Mouse (Mus musculus): ENCODE results near the gene Rbm46. TPM values are rescaled to one million over a fixed set of nuclear protein-coding genes. Genes with fewer than 3 reads are reported as not detected.

Gene Rbm46
- polyA plus RNA-seq, 1 experiment, result 0.03 TPM

GRCm38 (mm10) chr3:82809769-82810168, 66.5 kb downstream of the Rbm46 start:
- 53% methylated on average over 7 of the region's 7 CpGs for WGBS
- H3K4me3 ChIP-seq (ENCODE audit: insufficient read depth, low read depth, low read length), result no peak overlapping the region
- H3K27me3 ChIP-seq (replicated peaks; ENCODE audit: control insufficient read depth, insufficient read depth, low read length), result no peaks in the 10 kb centered on the region
- no peak overlapping the region for H3K27ac ChIP-seq (ENCODE audit: insufficient read depth, low read depth, low read length)
- no peaks in the 10 kb centered on the region for H3K36me3 ChIP-seq (ENCODE audit: control insufficient read depth, insufficient read depth, low read length)
- no peaks in the 10 kb centered on the region for H3K4me1 ChIP-seq (ENCODE audit: control insufficient read depth, insufficient read depth, low read length)
- no peak for DNase-seq
- TF ChIP-seq CTCF (conservative IDR thresholded peaks at IDR 0.05; ENCODE audit: insufficient read depth, insufficient read length, low read depth, low read length) (no peak), POLR2A (IDR thresholded peaks at IDR 0.05; ENCODE audit: low read depth, low read length) (no peak)

DNA sequence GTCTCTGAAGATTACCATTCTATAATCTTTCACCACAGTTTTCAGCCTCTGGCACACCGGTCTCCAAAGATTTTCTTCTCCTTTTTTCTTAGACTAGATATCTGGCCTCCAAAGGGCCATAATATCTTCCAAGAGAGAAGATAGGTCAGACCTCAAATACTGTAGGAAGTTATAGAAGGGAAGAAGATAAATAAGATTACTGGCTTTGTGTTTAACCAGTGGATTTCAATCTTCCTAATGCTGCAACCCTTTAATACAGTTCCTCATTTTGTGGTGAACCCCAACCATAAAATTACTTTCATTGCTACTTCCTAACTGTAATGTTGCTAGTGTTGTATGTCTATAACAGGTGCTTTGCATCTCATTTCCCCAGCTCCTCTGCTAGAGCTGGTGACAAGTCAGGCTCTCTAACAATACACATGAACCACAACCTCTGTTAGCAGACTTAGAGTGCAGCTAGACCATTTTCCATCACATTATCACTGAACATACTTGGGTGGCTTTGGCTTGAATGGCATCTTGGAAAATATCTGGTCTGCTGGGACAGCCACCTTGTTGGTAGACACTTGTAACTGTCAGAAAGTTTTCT, 67.9 kb downstream of the Rbm46 start:
- Histone ChIP-seq H3K36me3 (ENCODE audit: control insufficient read depth, insufficient read depth, low read length) (no peaks in the 10 kb centered on the region), H3K27ac (ENCODE audit: insufficient read depth, low read depth, low read length) (no peak overlapping the region), H3K27me3 (replicated peaks; ENCODE audit: control insufficient read depth, insufficient read depth, low read length) (no peaks in the 10 kb centered on the region), H3K4me3 (ENCODE audit: insufficient read depth, low read depth, low read length) (no peak overlapping the region), H3K4me1 (ENCODE audit: control insufficient read depth, insufficient read depth, low read length) (no peaks in the 10 kb centered on the region)
- TF ChIP-seq CTCF (conservative IDR thresholded peaks at IDR 0.05; ENCODE audit: insufficient read depth, insufficient read length, low read depth, low read length) (no peak), POLR2A (IDR thresholded peaks at IDR 0.05; ENCODE audit: low read depth, low read length) (no peak)
- 87% methylated on average over 1 of the region's 1 CpGs for WGBS
- DNase-seq, result no peak

DNA sequence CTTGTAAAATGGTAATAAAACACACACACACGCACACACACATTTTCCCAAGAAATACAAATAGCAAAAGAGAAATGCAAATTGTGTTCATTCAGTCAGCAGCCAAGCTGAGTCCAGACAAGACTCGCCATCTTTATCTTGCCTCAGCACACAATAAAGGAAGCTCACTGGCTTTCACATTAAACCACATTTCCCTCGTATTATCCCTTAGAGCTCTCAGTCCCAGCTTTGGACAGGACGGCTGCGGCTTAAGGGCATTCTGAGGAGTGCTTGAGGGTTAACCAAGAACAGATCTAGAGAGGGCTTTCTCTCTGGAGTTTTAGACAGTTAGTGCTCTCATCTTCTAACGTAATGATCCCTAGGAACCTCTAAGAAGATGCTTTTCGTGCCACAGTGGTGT, 71.0 kb downstream of the Rbm46 start:
- TF ChIP-seq POLR2A (IDR thresholded peaks at IDR 0.05; ENCODE audit: low read depth, low read length), result no peak
- TF ChIP-seq CTCF (conservative IDR thresholded peaks at IDR 0.05; ENCODE audit: insufficient read depth, insufficient read length, low read depth, low read length), result no peak
- Histone ChIP-seq H3K4me3 (ENCODE audit: insufficient read depth, low read depth, low read length) (no peak overlapping the region), H3K27me3 (replicated peaks; ENCODE audit: control insufficient read depth, insufficient read depth, low read length) (no peaks in the 10 kb centered on the region), H3K4me1 (ENCODE audit: control insufficient read depth, insufficient read depth, low read length) (no peaks in the 10 kb centered on the region), H3K27ac (ENCODE audit: insufficient read depth, low read depth, low read length) (no peak overlapping the region), H3K36me3 (ENCODE audit: control insufficient read depth, insufficient read depth, low read length) (no peaks in the 10 kb centered on the region)
- no peak for DNase-seq
- 80% methylated on average over 7 of the region's 7 CpGs for WGBS

DNA sequence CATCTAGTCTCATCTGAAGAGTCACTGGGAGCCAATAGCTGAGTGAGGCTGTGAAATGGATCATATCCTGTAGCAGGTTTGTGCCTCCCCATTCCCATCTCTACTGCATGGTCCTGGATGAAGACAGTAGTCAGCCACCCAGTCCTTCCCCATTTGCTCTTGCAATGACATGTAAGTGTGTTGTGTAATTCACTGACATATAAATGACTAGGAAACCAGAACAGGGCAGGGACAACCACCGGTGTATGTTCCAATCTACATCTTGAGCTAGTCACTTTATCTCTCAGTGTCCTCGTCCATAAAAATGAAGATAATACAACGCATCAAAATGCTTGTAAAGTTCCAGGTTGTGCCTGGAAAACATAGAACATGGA, 75.8 kb downstream of the Rbm46 start:
- Histone ChIP-seq H3K4me3 (ENCODE audit: insufficient read depth, low read depth, low read length) (no peak overlapping the region), H3K36me3 (ENCODE audit: control insufficient read depth, insufficient read depth, low read length) (no peaks in the 10 kb centered on the region), H3K27ac (ENCODE audit: insufficient read depth, low read depth, low read length) (no peak overlapping the region), H3K4me1 (ENCODE audit: control insufficient read depth, insufficient read depth, low read length) (no peaks in the 10 kb centered on the region), H3K27me3 (replicated peaks; ENCODE audit: control insufficient read depth, insufficient read depth, low read length) (no peaks in the 10 kb centered on the region)
- 77% methylated on average over 3 of the region's 3 CpGs for whole genome bisulfite sequencing
- TF ChIP-seq CTCF (conservative IDR thresholded peaks at IDR 0.05; ENCODE audit: insufficient read depth, insufficient read length, low read depth, low read length) (no peak), POLR2A (IDR thresholded peaks at IDR 0.05; ENCODE audit: low read depth, low read length) (no peak)
- DNase-seq, result no peak

DNA sequence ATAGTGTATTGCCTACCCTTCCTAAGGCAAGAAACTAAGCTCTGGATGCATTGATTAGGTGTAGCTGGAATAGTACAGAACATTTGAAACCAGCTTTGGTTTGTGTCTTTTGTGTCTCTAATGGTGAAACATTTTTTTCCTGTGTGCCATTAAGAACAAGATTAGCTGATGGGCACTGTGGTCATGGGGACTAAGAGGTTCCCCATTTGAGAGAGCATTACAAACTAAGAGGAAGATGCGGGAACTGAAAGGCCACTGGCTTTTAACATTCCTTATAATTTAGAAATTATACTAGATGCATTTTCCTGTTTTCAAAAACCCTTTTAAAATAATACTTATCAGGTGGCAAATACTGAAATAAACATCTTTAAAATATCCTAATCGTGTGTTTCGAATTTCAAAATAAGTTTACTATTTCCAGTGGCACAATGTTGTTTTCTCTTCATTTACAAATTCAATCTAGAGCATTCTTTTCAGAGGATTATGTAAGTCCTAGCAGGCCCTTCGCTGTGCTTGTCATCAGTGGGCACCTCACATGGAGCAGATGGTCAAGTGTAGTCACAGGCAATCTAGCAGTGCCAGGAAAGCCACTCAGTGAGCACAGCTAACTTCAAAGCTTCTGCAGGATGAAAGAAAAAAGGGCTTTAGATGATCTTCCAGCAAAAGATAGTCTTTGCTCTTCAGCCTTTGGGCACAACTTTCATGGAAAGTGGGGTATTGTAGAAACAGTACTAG, 76.4 kb downstream of the Rbm46 start:
- H3K4me3 ChIP-seq (ENCODE audit: insufficient read depth, low read depth, low read length), result no peak overlapping the region
- H3K27ac ChIP-seq (ENCODE audit: insufficient read depth, low read depth, low read length), result no peak overlapping the region
- H3K4me1 ChIP-seq (ENCODE audit: control insufficient read depth, insufficient read depth, low read length), result no peaks in the 10 kb centered on the region
- DNase-seq, result no peak
- H3K36me3 ChIP-seq (ENCODE audit: control insufficient read depth, insufficient read depth, low read length), result no peaks in the 10 kb centered on the region
- H3K27me3 ChIP-seq (replicated peaks; ENCODE audit: control insufficient read depth, insufficient read depth, low read length), result no peaks in the 10 kb centered on the region
- 79% methylated on average over 4 of the region's 4 CpGs for WGBS
- no peak for TF ChIP-seq CTCF (conservative IDR thresholded peaks at IDR 0.05; ENCODE audit: insufficient read depth, insufficient read length, low read depth, low read length)
- no peak for TF ChIP-seq POLR2A (IDR thresholded peaks at IDR 0.05; ENCODE audit: low read depth, low read length)

- 57% methylated on average over 1 of the region's 1 CpGs for WGBS
- TF ChIP-seq CTCF (conservative IDR thresholded peaks at IDR 0.05; ENCODE audit: insufficient read depth, insufficient read length, low read depth, low read length), result no peak
- no peak for TF ChIP-seq POLR2A (IDR thresholded peaks at IDR 0.05; ENCODE audit: low read depth, low read length)
These were observed 82.6 kb downstream of the Rbm46 start for GRCm38 (mm10) chr3:82793656-82794055.

GRCm38 (mm10) chr3:82791663-82792062, 84.6 kb downstream of the Rbm46 start:
- H3K4me3 ChIP-seq (ENCODE audit: insufficient read depth, low read depth, low read length), result no peak overlapping the region
- no peak for TF ChIP-seq CTCF (conservative IDR thresholded peaks at IDR 0.05; ENCODE audit: insufficient read depth, insufficient read length, low read depth, low read length)
- TF ChIP-seq POLR2A (IDR thresholded peaks at IDR 0.05; ENCODE audit: low read depth, low read length), result no peak
- 83% methylated on average over 3 of the region's 3 CpGs for WGBS
- H3K27ac ChIP-seq (ENCODE audit: insufficient read depth, low read depth, low read length), result no peak overlapping the region
- no peaks in the 10 kb centered on the region for H3K36me3 ChIP-seq (ENCODE audit: control insufficient read depth, insufficient read depth, low read length)
- no peak for DNase-seq
- H3K27me3 ChIP-seq (replicated peaks; ENCODE audit: control insufficient read depth, insufficient read depth, low read length), result no peaks in the 10 kb centered on the region; the same call in 1 of the 2 replicates
- no peaks in the 10 kb centered on the region for H3K4me1 ChIP-seq (ENCODE audit: control insufficient read depth, insufficient read depth, low read length)

More at GRCm38 (mm10) chr3:82793656-82794055, 82.6 kb downstream of the Rbm46 start:
- Histone ChIP-seq H3K36me3 (ENCODE audit: control insufficient read depth, insufficient read depth, low read length) (no peaks in the 10 kb centered on the region), H3K27ac (ENCODE audit: insufficient read depth, low read depth, low read length) (no peak overlapping the region), H3K4me3 (ENCODE audit: insufficient read depth, low read depth, low read length) (no peak overlapping the region), H3K27me3 (replicated peaks; ENCODE audit: control insufficient read depth, insufficient read depth, low read length) (no peaks in the 10 kb centered on the region; the same call in 1 of the 2 replicates), H3K4me1 (ENCODE audit: control insufficient read depth, insufficient read depth, low read length) (no peaks in the 10 kb centered on the region)
- DNase-seq, result no peak

Other genes with a start within 250 kb of the Rbm46 start
- gene Lrat, start 27.5 kb upstream of the Rbm46 start, polyA plus RNA-seq (2012; rRNA removed), result 0.94 and 1.4 TPM in 2 replicates
- 7.7 and 9.6 TPM in 2 replicates for gene Fgg, start 131.2 kb upstream of the Rbm46 start, polyA plus RNA-seq (2012; rRNA removed)
- 5.0 and 5.5 TPM in 2 replicates for gene Fga, start 149.6 kb upstream of the Rbm46 start, polyA plus RNA-seq (2012; rRNA removed)
- gene Fgb, start 173.4 kb upstream of the Rbm46 start, polyA plus RNA-seq (2012; rRNA removed), result 1.1 and 1.5 TPM in 2 replicates
- 33.1 and 33.3 TPM in 2 replicates for gene Plrg1, start 179.0 kb upstream of the Rbm46 start, polyA plus RNA-seq (2012; rRNA removed)

All from kidney, adult 2 months (tissue).